Mouse (Mus musculus) hindbrain, postnatal 0 days (tissue): ENCODE measurements around the gene Sult2a8. TPM values are rescaled to one million over a fixed set of nuclear protein-coding genes. Genes with fewer than 3 reads are reported as not detected.

Source experiments
- ATAC-seq: fragments of 200-750 bp; cut with Nextera tagmentation; 2 replicates; pipeline ENCODE4 v1.8.0; 2017; ENCODE audit warnings: mild to moderate bottlenecking, moderate TSS enrichment, moderate library complexity
- DNase-seq: peaks from one replicate; pipeline ENCODE4 v3.0.0-alpha.2; 2015; ENCODE audit warnings: low spot score
- H3K27ac ChIP-seq: fragments of 300-500 bp; sonication (generic); 2 replicates; pipeline ENCODE4 v1.5.1; 2014; ENCODE audit warnings: mild to moderate bottlenecking
- H3K27me3 ChIP-seq: fragments of 300-500 bp; sonication (generic); 2 replicates; pipeline ENCODE4 v1.6.1; 2014; ENCODE audit warnings: low read length, mixed read lengths; ENCODE audit not compliant: insufficient read depth
- H3K36me3 ChIP-seq: fragments of 300-500 bp; sonication (generic); 2 replicates; pipeline ENCODE4 v1.6.1; 2014; ENCODE audit warnings: low read length, mixed read lengths; ENCODE audit not compliant: insufficient read depth
- H3K4me1 ChIP-seq: fragments of 300-500 bp; sonication (generic); 2 replicates; pipeline ENCODE4 v1.6.1; 2014; ENCODE audit warnings: antibody characterized with exemption, low read length, mixed read lengths; ENCODE audit not compliant: insufficient read depth
- H3K4me2 ChIP-seq: fragments of 300-500 bp; sonication (generic); 2 replicates; pipeline ENCODE4 v1.6.1; 2014; ENCODE audit warnings: low read depth, mild to moderate bottlenecking, low read length, moderate library complexity, mixed read lengths
- H3K4me3 ChIP-seq: fragments of 300-500 bp; sonication (generic); 2 replicates; pipeline ENCODE4 v1.5.1; 2014; ENCODE audit warnings: low read length
- H3K9ac ChIP-seq: fragments of 300-500 bp; sonication (generic); replicated peaks from 2 replicates; pipeline ENCODE4 v1.6.1; 2014; ENCODE audit warnings: mild to moderate bottlenecking, low read length, moderate library complexity, mixed read lengths
- H3K9me3 ChIP-seq: fragments of 300-500 bp; sonication (generic); 2 replicates; pipeline ENCODE4 v1.6.1; 2016; ENCODE audit warnings: low read length, mixed read lengths
- CTCF ChIP-seq: IDR thresholded peaks from 2 replicates; pipeline ENCODE4 v1.5.1; 2016; ENCODE audit warnings: antibody characterized with exemption, control low read depth, low read depth
- polyA plus RNA-seq: library from polyadenylated mRNA; unstranded; fragments of >200 nt; fragmentation: Nextera tagmentation; extraction: Ambion mirVana; gene quantifications from 2 replicates; pipeline ENCODE4 v1.2.1, GENCODE M21; 2015
- total RNA-seq: library from RNA; depleted of rRNA; stranded (reverse); fragments of >200 nt; gene quantifications from 2 replicates; pipeline ENCODE4 v1.2.3, GENCODE M21; 2014; rRNA removed

Sult2a8 gene
- total and polyA plus RNA-seq, 2 experiments from 2014 or later, result not detected

- no peak for TF ChIP-seq CTCF
- no peak for ATAC-seq
- no peak for DNase-seq
- Histone ChIP-seq H3K27me3 (no peaks in the 10 kb centered on the region), H3K4me3 (no peak overlapping the region), H3K36me3 (no peaks in the 10 kb centered on the region), H3K9ac (no peak overlapping the region), H3K9me3 (peaks cover 3% of the 10 kb centered on the region; the same call in 1 of the 2 replicates), H3K4me2 (no peak overlapping the region), H3K27ac (no peak overlapping the region), H3K4me1 (no peaks in the 10 kb centered on the region)
These were observed 50.1 kb downstream of the Sult2a8 start for GRCm38 (mm10) chr7:14396462-14396861.

Other genes with a start within 250 kb of the Sult2a8 start
- gene Sult2a6, start 191.9 kb downstream of the Sult2a8 start, total RNA-seq, result not detected in 2 replicates
- gene Sult2a6, start 191.9 kb downstream of the Sult2a8 start, polyA plus RNA-seq, result not detected in 2 replicates
- gene Obox8, start 113.2 kb downstream of the Sult2a8 start, total RNA-seq, result not detected in 2 replicates
- gene Obox8, start 113.2 kb downstream of the Sult2a8 start, polyA plus RNA-seq, result not detected in 2 replicates
- gene Sult2a7, start 47.5 kb upstream of the Sult2a8 start, total RNA-seq, result not detected in 2 replicates
- not detected in 2 replicates for gene Sult2a7, start 47.5 kb upstream of the Sult2a8 start, polyA plus RNA-seq
- gene Vmn1r90, start 116.7 kb upstream of the Sult2a8 start, total RNA-seq, result 0.43 and 0.47 TPM in 2 replicates
- gene Vmn1r90, start 116.7 kb upstream of the Sult2a8 start, polyA plus RNA-seq, result 0.09 and 0.16 TPM in 2 replicates
- not detected in 2 replicates for gene Obox7, start 212.7 kb upstream of the Sult2a8 start, total RNA-seq
- not detected in 2 replicates for gene Obox7, start 212.7 kb upstream of the Sult2a8 start, polyA plus RNA-seq